Mouse (Mus musculus) bone marrow, adult 2 months (tissue): ENCODE data around the gene Gps2. TPM values are rescaled to one million over a fixed set of nuclear protein-coding genes. Genes with fewer than 3 reads are reported as not detected.
"Not testable (repeated sequence)": the region's sequence is repeated elsewhere in the genome, so short reads cannot be mapped to it uniquely, and the experiment has no call there.

Experiments used
- H3K27ac ChIP-seq: fragments of 200-500 bp; 2 replicates; pipeline ENCODE4 v1.5.1; 2012; ENCODE audit warnings: low read depth, mild to moderate bottlenecking, control low read depth, inconsistent platforms, low read length; ENCODE audit not compliant: control insufficient read depth, poor library complexity, insufficient read depth
- H3K4me1 ChIP-seq: fragments of 200-500 bp; 2 replicates; pipeline ENCODE4 v1.6.1; 2011; ENCODE audit warnings: low read length; ENCODE audit not compliant: control insufficient read depth, insufficient read depth
- H3K4me3 ChIP-seq: fragments of 200-500 bp; replicated peaks from 2 replicates; pipeline ENCODE3; 2011; ENCODE audit warnings: mild to moderate bottlenecking, low read depth, low read length, control low read depth; ENCODE audit not compliant: control insufficient read depth
- CTCF ChIP-seq: fragments of 200-500 bp; IDR thresholded peaks from 2 replicates; pipeline ENCODE4 v1.5.1; 2011; ENCODE audit warnings: low read length, control low read depth; ENCODE audit not compliant: control insufficient read depth, insufficient read depth
- POLR2A ChIP-seq: fragments of 200-500 bp; IDR thresholded peaks from 2 replicates; pipeline ENCODE4 v1.6.1; 2011; ENCODE audit warnings: low read depth, mild to moderate bottlenecking, control low read depth, low read length, borderline replicate concordance; ENCODE audit not compliant: control insufficient read depth
- WGBS: fragments of 180-500 bp; shearing (Covaris S2); methylation state at CpG from one replicate; pipeline ENCODE4 v1.1.7; 2018; 5-methylcytosine and 5-hydroxymethylcytosine counted together
- polyA plus RNA-seq: library from polyadenylated mRNA; stranded (reverse); fragments of >200 nt; gene quantifications from 2 replicates; pipeline ENCODE4 v1.2.4, GENCODE M21; 2011; ENCODE audit warnings: low replicate concordance; ENCODE audit not compliant: missing spikeins, insufficient read depth, insufficient read length

The Gps2 gene
- polyA plus RNA-seq, 1 experiment, result 203 TPM

DNA sequence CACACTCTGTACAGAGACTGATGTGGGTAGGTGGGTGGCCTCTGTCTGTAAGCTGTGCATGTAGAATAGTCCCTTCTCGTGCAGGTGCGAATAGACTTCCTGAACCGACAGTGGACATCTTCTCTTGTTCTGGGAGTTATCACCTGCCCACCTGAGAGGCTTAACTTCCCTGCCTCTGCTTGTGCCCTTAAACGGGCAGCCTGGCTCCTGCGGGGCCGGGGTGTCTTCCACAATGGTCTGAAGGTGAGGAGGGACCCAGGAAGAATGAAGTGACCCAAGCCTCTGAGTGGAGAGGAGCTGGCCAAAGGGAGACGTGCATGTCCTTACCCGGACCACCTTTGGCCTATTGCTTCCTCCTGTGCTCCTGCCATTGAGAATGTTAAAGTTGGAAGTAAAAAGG is 3.5 kb upstream of the Gps2 start:
- Histone ChIP-seq H3K27ac (no peak overlapping the region), H3K4me1 (peaks cover 3% of the 10 kb centered on the region), H3K4me3 (no peak overlapping the region)
- TF ChIP-seq POLR2A, result no peak
- no peak for TF ChIP-seq CTCF
- 89% methylated on average over 8 of the region's 8 CpGs for WGBS

DNA sequence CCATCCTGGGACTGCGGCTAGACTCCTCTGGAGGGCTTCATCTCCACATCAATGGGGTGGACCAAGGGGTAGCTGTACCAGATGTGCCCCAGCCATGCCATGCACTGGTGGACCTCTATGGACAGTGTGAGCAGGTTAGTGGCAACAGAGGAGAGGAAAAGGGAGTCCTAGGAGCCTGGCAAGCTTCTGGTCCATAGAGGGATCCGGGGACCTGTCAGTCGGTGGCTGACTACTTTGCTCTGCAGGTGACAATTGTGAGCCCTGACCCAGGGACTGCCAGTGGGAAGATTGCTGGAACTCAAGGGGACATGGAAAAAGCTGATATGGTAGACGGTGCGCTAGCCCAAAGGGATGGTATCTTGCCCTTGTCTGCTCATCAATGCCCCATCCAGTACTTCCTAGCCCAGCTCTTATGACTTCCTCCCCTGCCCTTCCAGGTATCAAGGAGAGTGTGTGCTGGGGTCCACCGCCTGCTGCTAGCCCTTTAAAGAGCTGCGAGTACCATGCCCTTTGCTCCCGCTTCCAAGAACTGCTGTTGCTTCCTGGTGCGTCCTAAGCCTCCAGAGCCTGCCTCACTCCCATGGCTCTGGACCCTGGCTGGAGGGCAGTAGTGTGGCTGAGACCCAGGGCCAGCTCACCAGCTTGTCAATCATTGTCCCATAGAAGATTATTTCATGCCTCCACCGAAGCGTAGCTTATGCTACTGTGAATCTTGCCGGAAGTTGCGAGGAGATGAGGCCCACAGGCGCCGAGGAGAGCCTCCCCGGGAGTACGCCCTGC is 2.7 kb upstream of the Gps2 start:
- no peak for TF ChIP-seq CTCF
- no peak for TF ChIP-seq POLR2A
- peaks cover 3% of the 10 kb centered on the region for H3K4me1 ChIP-seq
- no peak overlapping the region for H3K4me3 ChIP-seq
- H3K27ac ChIP-seq, result no peak overlapping the region
- 92% methylated on average over 17 of the region's 17 CpGs for WGBS

DNA sequence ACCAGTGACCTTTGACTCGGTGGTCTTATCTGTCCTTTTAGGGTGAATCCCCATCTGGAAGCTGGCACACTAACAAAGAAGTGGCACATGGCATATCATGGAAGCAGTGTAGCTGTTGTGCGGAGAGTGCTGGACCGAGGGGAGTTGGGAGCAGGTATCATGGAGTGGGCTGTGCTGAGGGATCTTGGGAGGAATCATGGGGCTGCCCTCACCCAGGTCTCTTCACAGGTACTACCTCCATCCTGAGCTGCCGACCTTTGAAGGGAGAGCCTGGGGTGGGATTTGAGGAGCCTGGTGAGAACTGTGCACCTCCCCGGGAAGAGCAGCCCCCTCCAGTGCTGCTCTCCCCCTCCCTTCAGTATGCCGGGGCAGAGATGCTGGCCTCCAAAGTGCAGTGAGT is 2.0 kb upstream of the Gps2 start:
- TF ChIP-seq POLR2A (no peak), CTCF (no peak)

DNA sequence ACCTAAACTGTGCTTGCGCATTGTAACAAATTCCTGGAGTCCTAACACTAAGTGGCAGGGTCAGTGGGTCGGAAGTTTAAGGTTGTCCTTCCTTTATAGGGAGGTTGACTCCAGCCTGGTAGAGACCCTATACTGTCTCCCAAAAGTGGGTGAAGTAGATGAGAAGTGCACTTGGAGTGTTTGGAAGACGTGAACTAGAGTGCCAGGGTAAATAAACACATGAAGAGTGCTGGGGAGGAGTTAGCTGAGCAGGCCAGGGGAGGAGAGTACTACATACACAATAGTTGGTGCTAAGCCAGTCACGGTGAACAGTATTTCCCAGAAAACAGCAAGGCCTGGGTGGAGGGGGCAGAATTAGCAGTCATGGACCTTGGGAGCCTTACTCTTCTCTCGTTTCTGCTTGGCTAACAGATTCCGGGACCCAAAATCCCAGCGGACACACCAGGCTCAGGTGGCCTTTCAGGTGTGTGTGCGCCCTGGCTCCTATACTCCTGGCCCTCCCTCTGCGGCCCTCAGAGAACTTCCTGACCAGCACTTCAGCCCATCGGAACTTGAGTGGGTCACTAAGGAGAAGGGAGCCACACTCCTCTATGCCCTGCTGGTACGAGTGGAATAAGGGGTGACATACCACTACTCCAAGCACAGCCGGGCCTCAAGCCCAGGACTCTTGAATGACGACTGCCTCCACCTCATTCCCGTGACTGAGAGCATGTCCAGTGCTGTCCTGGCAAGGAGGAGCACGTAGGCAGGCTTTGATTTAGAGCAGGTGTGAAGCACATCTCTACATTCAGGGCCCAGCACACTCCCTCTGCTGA is 765 bp upstream of the Gps2 start:
- H3K4me3 ChIP-seq, result peak overlapping the region; percentile 92
- 77% methylated on average over 15 of the region's 15 CpGs for WGBS
- peaks cover 3% of the 10 kb centered on the region for H3K4me1 ChIP-seq
- H3K27ac ChIP-seq, result 0 out of 2 replicates have a peak overlapping the region, but pooled peaks have one; percentile 0
- TF ChIP-seq CTCF, result no peak
- TF ChIP-seq POLR2A, result no peak

More for the DNA sequence above, 2.0 kb upstream of the Gps2 start:
- no peak overlapping the region for H3K27ac ChIP-seq
- no peak overlapping the region for H3K4me3 ChIP-seq
- peaks cover 3% of the 10 kb centered on the region for H3K4me1 ChIP-seq
- 80% methylated on average over 6 of the region's 6 CpGs for WGBS

DNA sequence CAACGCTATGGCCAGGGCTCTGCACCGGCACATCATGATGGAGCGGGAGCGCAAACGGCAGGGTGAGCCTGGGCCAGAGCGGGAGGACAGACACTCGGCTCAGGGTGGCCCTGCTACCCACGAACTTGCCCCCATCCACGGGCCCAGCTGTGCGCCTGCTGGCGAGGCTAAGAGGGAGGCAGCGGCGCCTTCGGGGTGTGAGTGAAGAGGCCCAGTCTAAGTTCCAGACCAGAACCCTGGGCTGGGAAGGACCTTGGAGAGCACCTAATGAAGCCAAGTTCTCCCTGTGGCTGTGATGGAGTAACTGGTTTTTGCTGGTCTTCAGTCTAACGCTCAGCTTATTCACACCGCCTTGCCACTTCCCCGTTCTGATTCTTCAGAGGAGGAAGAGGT is 680 bp downstream of the Gps2 start:
- Histone ChIP-seq H3K27ac (peak overlapping the region; percentile 90), H3K4me3 (peak overlapping the region; percentile 92), H3K4me1 (peaks cover 3% of the 10 kb centered on the region)
- WGBS, result 0% methylated on average over 17 of the region's 17 CpGs
- TF ChIP-seq POLR2A (no peak), CTCF (no peak)

DNA sequence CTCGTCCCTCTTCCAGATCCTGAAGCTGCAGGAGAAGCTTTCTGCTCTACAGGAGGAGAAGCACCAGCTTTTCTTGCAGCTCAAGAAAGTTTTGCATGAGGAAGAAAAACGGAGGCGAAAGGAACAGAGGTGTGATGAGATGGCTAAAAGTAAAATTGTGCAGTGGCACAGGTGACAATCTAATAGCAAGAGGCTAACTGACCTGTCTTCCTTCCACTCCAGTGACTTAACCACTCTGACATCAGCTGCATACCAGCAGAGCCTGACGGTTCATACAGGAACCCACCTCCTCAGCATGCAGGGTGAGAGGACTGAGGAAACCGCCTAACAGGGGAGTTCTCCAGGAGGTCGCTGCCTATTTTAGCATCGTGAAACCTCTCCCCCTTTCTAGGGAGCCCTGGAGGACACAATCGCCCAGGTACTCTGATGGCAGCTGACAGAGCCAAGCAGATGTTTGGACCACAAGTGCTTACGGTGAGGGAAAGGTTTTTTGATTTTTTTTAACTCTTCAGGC is 1.3 kb downstream of the Gps2 start:
- no peak for TF ChIP-seq CTCF
- no peak for TF ChIP-seq POLR2A
- 36% methylated on average over 9 of the region's 9 CpGs for WGBS
- Histone ChIP-seq H3K4me3 (peak overlapping the region; percentile 92), H3K4me1 (peaks cover 3% of the 10 kb centered on the region), H3K27ac (no peak overlapping the region)

DNA sequence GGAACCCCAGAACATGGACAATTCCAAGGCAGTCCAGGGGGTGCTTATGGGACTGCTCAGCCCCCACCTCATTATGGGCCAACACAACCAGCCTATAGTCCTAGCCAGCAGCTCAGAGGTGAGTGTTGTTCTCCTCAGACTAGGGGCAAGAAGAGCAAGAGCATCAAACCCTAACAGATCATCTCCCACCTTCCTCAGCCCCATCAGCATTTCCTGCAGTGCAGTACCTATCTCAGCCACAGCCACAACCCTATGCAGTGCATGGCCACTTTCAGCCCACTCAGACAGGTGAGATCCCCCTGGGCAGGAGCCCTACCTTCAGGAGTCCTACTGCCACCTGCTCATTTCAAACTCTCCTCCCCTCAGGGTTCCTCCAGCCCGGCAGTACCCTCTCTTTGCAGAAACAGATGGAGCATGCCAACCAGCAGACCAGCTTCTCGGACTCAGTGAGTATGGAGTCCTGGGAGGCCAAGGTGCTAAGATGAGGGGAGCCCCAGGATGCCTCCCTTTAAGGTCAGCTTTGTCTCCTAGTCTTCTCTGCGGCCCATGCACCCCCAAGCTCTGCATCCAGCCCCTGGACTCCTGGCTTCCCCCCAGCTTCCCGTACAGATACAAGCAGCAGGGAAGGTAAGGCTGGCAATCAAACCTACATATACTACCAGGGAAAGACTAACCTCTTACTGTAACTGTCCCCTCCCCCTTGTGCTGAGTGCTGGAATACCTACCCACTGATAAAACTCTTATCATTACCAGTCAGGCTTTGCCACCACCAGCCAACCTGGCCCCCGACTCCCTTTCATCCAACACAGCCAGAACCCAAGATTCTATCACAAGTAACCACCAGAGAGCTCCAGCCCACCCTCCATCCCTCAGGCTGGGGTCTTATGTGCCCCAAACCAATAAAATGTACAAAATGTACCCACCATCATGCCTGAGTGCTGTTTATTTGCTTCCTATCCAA is 2.3 kb downstream of the Gps2 start:
- 52% methylated on average over 5 of the region's 5 CpGs for WGBS
- Histone ChIP-seq H3K27ac (peak overlapping the region; percentile 64), H3K4me3 (peak overlapping the region; percentile 48), H3K4me1 (peaks cover 3% of the 10 kb centered on the region)
- TF ChIP-seq POLR2A (no peak), CTCF (no peak)

DNA sequence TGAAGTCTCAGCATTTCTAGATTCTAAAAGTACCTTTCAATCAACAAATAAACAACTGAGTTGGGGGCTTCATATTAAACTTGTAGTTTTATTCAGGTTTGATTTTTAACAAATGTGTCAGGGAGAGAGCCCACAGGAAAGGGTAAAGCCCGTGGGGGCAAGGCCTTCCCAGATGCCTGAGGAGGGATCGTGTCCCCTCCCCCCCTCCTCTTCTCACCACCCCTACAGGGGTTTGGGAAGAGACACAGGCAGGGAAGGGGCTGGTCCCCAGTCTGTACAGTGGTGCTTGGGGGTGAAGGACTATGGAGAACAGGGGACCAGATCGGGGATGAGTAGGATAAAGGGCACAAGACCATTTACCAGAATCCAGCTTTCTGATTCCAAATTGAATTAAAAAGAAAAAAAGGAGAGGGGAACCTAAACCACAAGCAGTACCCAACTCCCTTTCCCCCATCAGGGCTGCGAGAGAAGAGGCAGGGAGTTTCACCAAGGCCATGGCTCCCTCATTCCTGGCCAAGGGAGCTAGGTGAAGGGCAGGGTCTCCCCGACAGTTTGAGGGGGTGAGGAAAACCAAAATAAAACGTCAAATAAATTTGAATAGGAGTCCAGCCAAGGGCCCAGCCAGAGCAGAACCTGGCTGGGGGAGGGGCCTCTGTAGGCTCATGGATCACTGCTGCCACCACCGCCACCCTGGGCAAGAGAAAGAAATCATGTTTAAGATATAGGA is 3.1 kb downstream of the Gps2 start:
- H3K4me3 ChIP-seq, H3K4me1 ChIP-seq: not testable (repeated sequence)
- peak overlapping the region; percentile 25; the same call in 1 of the 2 replicates for H3K27ac ChIP-seq
- WGBS, result 48% methylated on average over 7 of the region's 7 CpGs
